Mouse (Mus musculus) embryonic facial prominence, embryonic 14.5 days (tissue): ENCODE data around the gene Cxcr4. TPM values are rescaled to one million over a fixed set of nuclear protein-coding genes. Genes with fewer than 3 reads are reported as not detected.

Experiments used
- ATAC-seq: fragments of 200-750 bp; cut with Nextera tagmentation; 2 replicates; pipeline ENCODE4 v1.8.0; 2017; ENCODE audit warnings: low read depth, moderate number of reproducible peaks, moderate TSS enrichment
- DNase-seq: peaks from one replicate; pipeline ENCODE4 v3.0.0-alpha.2; 2015; ENCODE audit warnings: low spot score
- H3K27ac ChIP-seq: fragments of 300-500 bp; sonication (generic); replicated peaks from 2 replicates; pipeline ENCODE4 v1.5.1; 2014; ENCODE audit warnings: low read depth, mild to moderate bottlenecking, low read length, moderate library complexity
- H3K27me3 ChIP-seq: fragments of 300-500 bp; sonication (generic); replicated peaks from 2 replicates; pipeline ENCODE4 v1.6.1; 2014; ENCODE audit warnings: low read length; ENCODE audit not compliant: control insufficient read depth, insufficient read depth
- H3K36me3 ChIP-seq: fragments of 300-500 bp; sonication (generic); 2 replicates; pipeline ENCODE4 v1.6.1; 2014; ENCODE audit warnings: low read length, mixed read lengths; ENCODE audit not compliant: control insufficient read depth, insufficient read depth
- H3K4me1 ChIP-seq: fragments of 300-500 bp; sonication (generic); 2 replicates; pipeline ENCODE4 v1.6.1; 2014; ENCODE audit warnings: antibody characterized with exemption, low read length; ENCODE audit not compliant: control insufficient read depth, insufficient read depth
- H3K4me2 ChIP-seq: fragments of 300-500 bp; sonication (generic); 2 replicates; pipeline ENCODE4 v1.6.1; 2014; ENCODE audit warnings: low read depth, mild to moderate bottlenecking, low read length, moderate library complexity, mixed read lengths
- H3K4me3 ChIP-seq: fragments of 300-500 bp; sonication (generic); 2 replicates; pipeline ENCODE4 v1.5.1; 2014; ENCODE audit warnings: low read depth, mild to moderate bottlenecking, low read length
- H3K9ac ChIP-seq: fragments of 300-500 bp; sonication (generic); 2 replicates; pipeline ENCODE4 v1.6.1; 2014; ENCODE audit warnings: low read depth, mild to moderate bottlenecking, low read length, moderate library complexity, mixed read lengths
- H3K9me3 ChIP-seq: fragments of 300-500 bp; sonication (generic); 2 replicates; pipeline ENCODE4 v1.6.1; 2016; ENCODE audit warnings: low read length; ENCODE audit not compliant: control insufficient read depth
- WGBS: fragments of 180-500 bp; shearing (Covaris S2); extraction: QIAGEN DNeasy Blood & Tissue Kit; methylation state at CpG from one replicate; pipeline ENCODE4 v1.1.7; 2014; 5-methylcytosine and 5-hydroxymethylcytosine counted together
- polyA plus RNA-seq: library from polyadenylated mRNA; unstranded; fragments of >200 nt; fragmentation: Nextera tagmentation; extraction: Ambion mirVana; gene quantifications from 2 replicates; pipeline ENCODE4 v1.2.1, GENCODE M21; 2014

The Cxcr4 gene
- polyA plus RNA-seq, 1 experiment from 2014 or later, result 7.1 TPM

GRCm38 (mm10) chr1:128592961-128593501 lies 938 bp upstream of the Cxcr4 start:
- 0% methylated on average over 18 of the region's 24 CpGs for WGBS
- peak; percentile 62 for DNase-seq
- Histone ChIP-seq H3K4me2 (peak overlapping the region; percentile 92), H3K4me1 (peaks cover 21% of the 10 kb centered on the region), H3K9me3 (no peaks in the 10 kb centered on the region), H3K9ac (peak overlapping the region; percentile 37), H3K27me3 (peaks cover 39% of the 10 kb centered on the region), H3K27ac (peak overlapping the region; percentile 41; the same call in 1 of the 2 replicates), H3K36me3 (no peaks in the 10 kb centered on the region), H3K4me3 (peak overlapping the region; percentile 56)
- peak; percentile 38 for ATAC-seq

- Histone ChIP-seq H3K36me3 (no peaks in the 10 kb centered on the region), H3K27ac (peak overlapping the region; percentile 39), H3K9ac (peak overlapping the region; percentile 67), H3K27me3 (peaks cover 39% of the 10 kb centered on the region), H3K4me1 (peaks cover 21% of the 10 kb centered on the region), H3K4me3 (peak overlapping the region; percentile 56), H3K9me3 (no peaks in the 10 kb centered on the region), H3K4me2 (peak overlapping the region; percentile 92)
- under 1% methylated on average over 20 of the region's 20 CpGs for WGBS
- peak; percentile 2; the same call in 1 of the 2 replicates for ATAC-seq
- DNase-seq, result peak; percentile 36
Measured at GRCm38 (mm10) chr1:128591721-128592210, 327 bp downstream of the Cxcr4 start.

- no peaks in the 10 kb centered on the region for H3K9me3 ChIP-seq
- WGBS, result 0% methylated on average over 58 of the region's 63 CpGs
Measured at GRCm38 (mm10) chr1:128590816-128591720, 1.0 kb downstream of the Cxcr4 start.

GRCm38 (mm10) chr1:128590011-128590410 lies 2.1 kb downstream of the Cxcr4 start:
- DNase-seq, result no peak
- H3K4me2 ChIP-seq, result peak overlapping the region; percentile 92
- 3% methylated on average over 6 of the region's 6 CpGs for WGBS
- H3K36me3 ChIP-seq, result no peaks in the 10 kb centered on the region
- H3K27me3 ChIP-seq, result peaks cover 35% of the 10 kb centered on the region
- no peaks in the 10 kb centered on the region for H3K9me3 ChIP-seq
- H3K27ac ChIP-seq, result no peak overlapping the region
- peaks cover 15% of the 10 kb centered on the region for H3K4me1 ChIP-seq
- no peak overlapping the region for H3K9ac ChIP-seq
- H3K4me3 ChIP-seq, result peak overlapping the region; percentile 56
- ATAC-seq, result no peak

More at GRCm38 (mm10) chr1:128590816-128591720, 1.0 kb downstream of the Cxcr4 start:
- H3K27ac ChIP-seq, result peak overlapping the region; percentile 39; the same call in 1 of the 2 replicates
- H3K36me3 ChIP-seq, result no peaks in the 10 kb centered on the region
- H3K4me2 ChIP-seq, result peak overlapping the region; percentile 92
- peak overlapping the region; percentile 67 for H3K9ac ChIP-seq
- ATAC-seq (no peak), DNase-seq (peak; percentile 44)
- peaks cover 39% of the 10 kb centered on the region for H3K27me3 ChIP-seq
- H3K4me3 ChIP-seq, result peak overlapping the region; percentile 56
- peaks cover 21% of the 10 kb centered on the region for H3K4me1 ChIP-seq

- Histone ChIP-seq H3K4me2 (peak overlapping the region; percentile 92; the same call in 1 of the 2 replicates), H3K27ac (no peak overlapping the region), H3K27me3 (peaks cover 35% of the 10 kb centered on the region), H3K9me3 (no peaks in the 10 kb centered on the region), H3K9ac (no peak overlapping the region), H3K4me3 (0 out of 2 replicates have a peak overlapping the region, but pooled peaks have one; percentile 0), H3K36me3 (no peaks in the 10 kb centered on the region), H3K4me1 (peaks cover 12% of the 10 kb centered on the region)
- DNase-seq (no peak), ATAC-seq (no peak)
- 91% methylated on average over 9 of the region's 9 CpGs for WGBS
Measured at GRCm38 (mm10) chr1:128589488-128589887, 2.6 kb downstream of the Cxcr4 start.

DNA sequence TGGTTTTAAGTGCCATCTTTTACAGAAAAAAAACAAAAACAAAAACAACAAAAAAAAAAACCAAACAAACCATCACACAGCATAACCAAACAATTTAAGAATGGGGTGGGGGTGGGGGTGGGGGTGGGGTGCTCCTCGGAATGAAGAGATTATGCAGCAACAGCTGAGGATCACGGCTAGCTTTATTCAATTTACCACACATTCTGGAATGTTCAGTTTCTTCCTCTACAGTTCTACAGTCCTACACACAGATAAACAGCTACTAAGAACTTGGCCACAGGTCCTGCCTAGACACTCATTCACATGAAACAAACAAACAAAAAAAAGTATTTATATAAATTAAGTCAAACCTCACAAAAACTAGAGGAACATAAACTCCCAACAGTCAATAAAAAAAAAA lies 3.8 kb downstream of the Cxcr4 start:
- Histone ChIP-seq H3K36me3 (no peaks in the 10 kb centered on the region), H3K4me3 (no peak overlapping the region), H3K27me3 (peaks cover 27% of the 10 kb centered on the region), H3K9ac (no peak overlapping the region), H3K9me3 (no peaks in the 10 kb centered on the region), H3K4me1 (peaks cover 7% of the 10 kb centered on the region), H3K27ac (no peak overlapping the region), H3K4me2 (no peak overlapping the region)
- 43% methylated on average over 2 of the region's 2 CpGs for WGBS
- ATAC-seq (no peak), DNase-seq (no peak)

DNA sequence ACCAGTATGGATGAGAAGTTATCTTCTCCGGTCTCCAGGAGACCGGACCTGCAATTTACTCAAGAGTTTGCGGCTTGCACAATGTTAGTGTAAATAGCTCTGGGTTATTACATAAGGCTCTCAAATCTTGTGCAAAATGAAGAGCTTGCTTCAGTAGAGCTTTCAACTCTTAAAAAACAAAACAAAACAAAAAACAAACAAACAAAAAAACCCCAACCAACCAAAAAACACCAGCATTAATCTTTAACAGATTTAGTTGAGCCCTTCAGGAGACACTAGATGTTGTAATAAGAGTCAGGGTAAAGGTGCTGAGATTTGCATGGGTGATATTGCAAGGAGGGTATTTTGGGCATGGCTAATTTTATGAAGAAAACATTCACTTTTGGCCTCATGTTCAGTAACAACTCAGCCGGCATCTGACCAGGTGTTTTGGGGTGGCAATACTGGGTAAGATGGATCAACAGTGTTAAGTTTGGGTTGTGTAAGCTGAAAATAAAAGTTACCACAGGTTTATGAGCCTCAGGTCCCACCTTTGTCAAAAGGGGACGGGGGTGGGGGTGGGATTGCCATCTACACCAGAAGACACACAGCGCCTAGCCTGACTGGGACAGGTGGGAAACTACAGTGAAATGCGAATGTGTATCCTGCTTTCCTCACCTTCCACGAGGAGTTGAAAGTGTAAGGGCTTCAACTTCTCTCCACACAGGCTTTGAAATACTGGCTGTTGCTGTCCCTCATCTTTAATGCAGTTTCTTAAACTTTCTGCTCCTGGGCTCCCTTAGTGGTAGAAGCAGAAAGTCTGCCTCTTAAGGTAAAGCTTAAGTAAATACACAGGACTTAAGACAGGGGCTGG lies 4.9 kb downstream of the Cxcr4 start:
- Histone ChIP-seq H3K4me1 (peaks cover 4% of the 10 kb centered on the region; the same call in 1 of the 2 replicates), H3K9ac (no peak overlapping the region), H3K27me3 (peaks cover 24% of the 10 kb centered on the region), H3K4me3 (no peak overlapping the region), H3K36me3 (no peaks in the 10 kb centered on the region), H3K4me2 (no peak overlapping the region), H3K27ac (no peak overlapping the region), H3K9me3 (no peaks in the 10 kb centered on the region)
- WGBS, result 71% methylated on average over 8 of the region's 8 CpGs
- DNase-seq (no peak), ATAC-seq (no peak)
